Mouse (Mus musculus): ENCODE measurements around the gene Fkbp1a. TPM values are rescaled to one million over a fixed set of nuclear protein-coding genes. Genes with fewer than 3 reads are reported as not detected.

Gene Fkbp1a
- polyA plus RNA-seq, 1 experiment from 2014 or later, result 751 TPM

DNA sequence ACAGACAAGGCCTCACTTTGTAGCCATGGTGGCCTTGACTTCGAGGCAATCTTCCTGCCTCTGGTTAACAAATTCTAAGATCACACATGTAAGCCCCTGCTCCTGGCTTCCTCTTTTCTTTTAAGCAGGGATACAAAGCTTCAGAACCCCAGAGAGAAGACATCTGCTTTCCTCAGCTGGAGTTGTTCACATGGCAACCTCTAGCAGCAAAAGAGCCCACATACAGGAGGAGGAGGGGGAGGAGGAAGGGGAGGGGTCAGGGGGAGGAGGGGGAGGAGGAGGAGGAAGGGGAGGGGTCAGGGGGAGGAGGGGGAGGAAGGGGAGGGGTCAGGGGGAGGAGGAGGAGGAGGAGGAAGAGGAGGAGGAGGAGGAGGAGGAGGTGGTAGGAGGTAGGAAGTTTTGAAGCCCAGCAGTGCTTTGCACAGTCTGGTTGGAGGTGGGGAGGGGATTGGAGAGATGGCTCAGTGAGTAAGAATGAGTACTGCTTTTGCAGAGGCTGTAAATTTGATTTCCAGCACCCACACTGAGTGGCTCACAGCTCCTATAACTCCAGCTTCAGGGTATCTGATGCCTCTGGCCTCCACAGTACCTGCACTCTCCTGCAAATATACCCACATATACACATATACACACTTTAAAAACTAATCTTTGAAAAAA is 6.2 kb upstream of the Fkbp1a start:
- H3K36me3 ChIP-seq (ENCODE audit: control insufficient read depth, insufficient read depth, low read length), result no peaks in the 10 kb centered on the region
- H3K4me2 ChIP-seq (ENCODE audit: low read length), result no peak overlapping the region
- no peaks in the 10 kb centered on the region for H3K9me3 ChIP-seq (ENCODE audit: control insufficient read depth, low read length)
- 63% methylated on average over 1 of the region's 1 CpGs for WGBS
- H3K4me1 ChIP-seq (ENCODE audit: control insufficient read depth in 2 of 2, insufficient read depth in 2 of 2, low read length in 2 of 2), result peaks cover 0 to under 1% of the 10 kb centered on the region in 2 experiments; a peak in 1 of 4 replicates
- no peaks in the 10 kb centered on the region for H3K27me3 ChIP-seq (ENCODE audit: control insufficient read depth, insufficient read depth, low read length)
- H3K27ac ChIP-seq (replicated peaks in 1 of 2; ENCODE audit: control insufficient read depth in 1 of 2, insufficient read depth in 1 of 2, low read depth in 2 of 2, low read length in 2 of 2), result no peak overlapping the region
- ATAC-seq (ENCODE audit: insufficient number of reproducible peaks, insufficient read depth, low FRiP score, low read depth), result 0 out of 2 replicates have a peak, but pooled peaks have one; percentile 19
- no peak overlapping the region for H3K9ac ChIP-seq (ENCODE audit: low read length)
- no peak overlapping the region for H3K4me3 ChIP-seq (ENCODE audit: control insufficient read depth in 1 of 2, insufficient read depth in 1 of 2, low read depth in 1 of 2, low read length in 2 of 2)

DNA sequence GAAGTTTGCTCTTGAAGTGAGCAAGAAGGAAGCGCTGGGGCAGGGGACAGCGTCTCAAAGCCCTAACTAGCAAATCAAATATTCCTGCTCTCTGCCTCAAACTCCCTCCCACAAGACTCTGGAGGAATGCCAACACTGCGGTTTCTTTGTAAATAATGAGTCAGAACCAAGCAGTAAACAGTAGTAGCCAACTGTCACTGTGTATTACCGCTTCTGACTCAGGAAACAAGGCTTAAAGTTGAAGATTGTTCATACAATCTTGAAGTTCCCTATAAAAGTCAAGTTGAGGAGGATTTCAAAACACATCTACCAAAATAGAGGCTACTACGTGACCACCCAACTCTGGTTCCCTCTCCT is 5.7 kb upstream of the Fkbp1a start:
- Histone ChIP-seq H3K4me2 (ENCODE audit: low read length) (no peak overlapping the region), H3K4me1 (ENCODE audit: control insufficient read depth in 2 of 2, insufficient read depth in 2 of 2, low read length in 2 of 2) (peaks cover 0 to 3% of the 10 kb centered on the region in 2 experiments; a peak in 1 of 4 replicates), H3K27ac (replicated peaks in 1 of 2; ENCODE audit: control insufficient read depth in 1 of 2, insufficient read depth in 1 of 2, low read depth in 2 of 2, low read length in 2 of 2) (no peak overlapping the region), H3K9ac (ENCODE audit: low read length) (no peak overlapping the region), H3K36me3 (ENCODE audit: control insufficient read depth, insufficient read depth, low read length) (no peaks in the 10 kb centered on the region), H3K27me3 (ENCODE audit: control insufficient read depth, insufficient read depth, low read length) (no peaks in the 10 kb centered on the region), H3K4me3 (ENCODE audit: control insufficient read depth in 1 of 2, insufficient read depth in 1 of 2, low read depth in 1 of 2, low read length in 2 of 2) (no peak overlapping the region), H3K9me3 (ENCODE audit: control insufficient read depth, low read length) (no peaks in the 10 kb centered on the region)
- 59% methylated on average over 5 of the region's 5 CpGs for WGBS
- ATAC-seq (ENCODE audit: insufficient number of reproducible peaks, insufficient read depth, low FRiP score, low read depth), result no peak

DNA sequence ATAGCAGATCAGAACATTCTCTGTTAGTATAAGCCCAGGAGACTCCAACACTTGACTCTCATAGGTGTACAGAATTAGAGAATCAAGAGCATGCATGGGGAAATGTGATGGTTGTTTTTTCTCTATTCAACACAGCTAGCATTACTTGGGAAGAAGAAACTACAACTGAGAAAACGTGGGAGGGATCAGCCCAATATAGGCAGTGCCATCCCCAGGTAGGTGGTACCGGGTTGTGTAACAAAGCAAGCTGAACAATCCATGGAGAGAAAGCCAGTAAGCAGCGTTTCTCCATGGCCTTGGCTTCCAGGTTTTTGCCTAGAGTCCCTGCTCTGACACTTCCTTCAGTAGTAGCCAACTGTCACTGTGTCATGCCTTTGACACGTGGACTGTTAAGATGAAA is 3.6 kb upstream of the Fkbp1a start:
- Histone ChIP-seq H3K4me1 (ENCODE audit: control insufficient read depth in 2 of 2, insufficient read depth in 2 of 2, low read length in 2 of 2) (peaks cover 0 to 8% of the 10 kb centered on the region in 2 experiments; a peak in 2 of 4 replicates), H3K9me3 (ENCODE audit: control insufficient read depth, low read length) (no peaks in the 10 kb centered on the region), H3K27ac (replicated peaks in 1 of 2; ENCODE audit: control insufficient read depth in 1 of 2, insufficient read depth in 1 of 2, low read depth in 2 of 2, low read length in 2 of 2) (no peak overlapping the region), H3K4me2 (ENCODE audit: low read length) (no peak overlapping the region), H3K27me3 (ENCODE audit: control insufficient read depth, insufficient read depth, low read length) (no peaks in the 10 kb centered on the region), H3K36me3 (ENCODE audit: control insufficient read depth, insufficient read depth, low read length) (no peaks in the 10 kb centered on the region), H3K9ac (ENCODE audit: low read length) (no peak overlapping the region), H3K4me3 (ENCODE audit: control insufficient read depth in 1 of 2, insufficient read depth in 1 of 2, low read depth in 1 of 2, low read length in 2 of 2) (no peak overlapping the region)
- 58% methylated on average over 4 of the region's 4 CpGs for WGBS
- ATAC-seq (ENCODE audit: insufficient number of reproducible peaks, insufficient read depth, low FRiP score, low read depth), result no peak

DNA sequence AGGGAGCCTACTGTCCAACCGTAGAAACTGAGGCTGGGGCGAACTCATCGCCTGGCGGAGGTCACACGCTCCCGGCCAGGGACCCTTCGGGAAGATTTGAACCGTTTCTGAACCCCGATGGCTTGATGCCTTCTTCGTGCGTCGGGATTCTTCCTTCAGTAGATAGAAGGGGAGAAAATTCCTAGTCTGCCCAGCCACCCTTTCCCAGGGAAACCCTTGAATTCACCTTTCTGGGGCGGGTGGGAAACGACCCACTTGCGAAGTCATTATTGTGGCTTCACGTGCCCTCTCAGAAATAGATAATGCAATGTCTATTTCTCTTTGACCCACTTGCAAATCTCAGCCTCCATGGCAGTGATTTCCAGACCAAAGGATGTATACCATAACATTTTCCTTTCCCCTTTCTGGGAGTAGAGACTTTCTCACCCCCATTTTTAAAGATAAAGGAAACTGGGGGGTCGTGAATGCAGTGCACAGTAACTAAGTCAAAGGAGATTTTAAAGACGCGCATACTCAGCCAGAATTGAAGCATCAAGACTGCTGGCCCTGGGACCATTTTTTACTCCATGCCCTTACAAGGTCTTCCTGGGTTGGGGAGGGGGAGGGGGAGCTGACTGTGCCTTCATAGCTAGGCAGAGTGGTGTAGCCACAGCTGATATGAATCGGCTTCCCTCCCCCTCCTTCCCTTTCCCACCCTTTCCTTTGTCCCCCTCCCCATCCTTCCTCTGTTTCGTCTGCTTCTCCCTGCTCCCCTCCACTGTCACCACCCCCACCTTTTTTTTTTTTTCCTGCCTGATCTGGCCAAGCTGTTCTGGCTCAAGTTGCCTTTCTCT is 996 bp downstream of the Fkbp1a start:
- peak overlapping the region; percentile 98 for H3K9ac ChIP-seq (ENCODE audit: low read length)
- peaks cover 16 to 42% of the 10 kb centered on the region in 2 experiments for H3K4me1 ChIP-seq (ENCODE audit: control insufficient read depth in 2 of 2, insufficient read depth in 2 of 2, low read length in 2 of 2)
- H3K27me3 ChIP-seq (ENCODE audit: control insufficient read depth, insufficient read depth, low read length), result no peaks in the 10 kb centered on the region
- H3K4me3 ChIP-seq (ENCODE audit: control insufficient read depth in 1 of 2, insufficient read depth in 1 of 2, low read depth in 1 of 2, low read length in 2 of 2), result peak overlapping the region; percentile 88 to 99
- H3K9me3 ChIP-seq (ENCODE audit: control insufficient read depth, low read length), result no peaks in the 10 kb centered on the region
- peak overlapping the region; percentile 84 for H3K4me2 ChIP-seq (ENCODE audit: low read length)
- H3K27ac ChIP-seq (replicated peaks in 1 of 2; ENCODE audit: control insufficient read depth in 1 of 2, insufficient read depth in 1 of 2, low read depth in 2 of 2, low read length in 2 of 2), result peak overlapping the region; percentile 85 to 94
- ATAC-seq (ENCODE audit: insufficient number of reproducible peaks, insufficient read depth, low FRiP score, low read depth), result 0 out of 2 replicates have a peak, but pooled peaks have one; percentile 15
- H3K36me3 ChIP-seq (ENCODE audit: control insufficient read depth, insufficient read depth, low read length), result peaks cover 41% of the 10 kb centered on the region
- WGBS, result under 1% methylated on average over 21 of the region's 21 CpGs

DNA sequence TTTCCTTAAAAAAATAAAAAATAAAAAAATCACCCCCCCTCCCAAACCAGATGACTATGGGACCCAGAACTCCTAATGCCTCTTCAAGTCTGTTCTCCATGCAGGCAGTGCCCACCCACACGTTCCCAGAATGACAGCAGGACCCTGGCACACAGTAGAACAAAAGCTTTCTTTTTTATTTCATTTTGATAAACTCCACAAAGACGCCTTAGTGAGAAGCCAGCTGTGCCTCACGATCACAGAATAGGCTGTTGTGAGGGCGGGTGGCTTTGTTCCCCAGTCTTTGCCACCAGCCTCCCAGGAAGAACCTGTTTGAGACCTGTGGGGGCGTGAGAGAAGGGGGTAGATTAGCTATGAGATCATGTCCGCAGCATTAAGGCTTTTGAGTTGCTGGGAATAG is 2.4 kb downstream of the Fkbp1a start:
- H3K4me1 ChIP-seq (ENCODE audit: control insufficient read depth in 2 of 2, insufficient read depth in 2 of 2, low read length in 2 of 2), result peaks cover 22 to 54% of the 10 kb centered on the region in 2 experiments
- no peaks in the 10 kb centered on the region for H3K27me3 ChIP-seq (ENCODE audit: control insufficient read depth, insufficient read depth, low read length)
- WGBS, result 27% methylated on average over 6 of the region's 6 CpGs
- peaks cover 54% of the 10 kb centered on the region for H3K36me3 ChIP-seq (ENCODE audit: control insufficient read depth, insufficient read depth, low read length)
- peak overlapping the region; percentile 14 to 99; a peak in 3 of 4 replicates for H3K4me3 ChIP-seq (ENCODE audit: control insufficient read depth in 1 of 2, insufficient read depth in 1 of 2, low read depth in 1 of 2, low read length in 2 of 2)
- H3K4me2 ChIP-seq (ENCODE audit: low read length), result peak overlapping the region; percentile 84
- H3K9me3 ChIP-seq (ENCODE audit: control insufficient read depth, low read length), result no peaks in the 10 kb centered on the region
- H3K27ac ChIP-seq (replicated peaks in 1 of 2; ENCODE audit: control insufficient read depth in 1 of 2, insufficient read depth in 1 of 2, low read depth in 2 of 2, low read length in 2 of 2), result peak overlapping the region in 1 of 2 experiments; percentile 94; a peak in 1 of 4 replicates
- peak overlapping the region; percentile 98; the same call in 1 of the 2 replicates for H3K9ac ChIP-seq (ENCODE audit: low read length)
- ATAC-seq (ENCODE audit: insufficient number of reproducible peaks, insufficient read depth, low FRiP score, low read depth), result no peak

- H3K4me1 ChIP-seq (ENCODE audit: control insufficient read depth in 2 of 2, insufficient read depth in 2 of 2, low read length in 2 of 2), result peaks cover 32 to 68% of the 10 kb centered on the region in 2 experiments
- no peak overlapping the region for H3K4me2 ChIP-seq (ENCODE audit: low read length)
- no peak for ATAC-seq (ENCODE audit: insufficient number of reproducible peaks, insufficient read depth, low FRiP score, low read depth)
- H3K9ac ChIP-seq (ENCODE audit: low read length), result no peak overlapping the region
- peaks cover 73% of the 10 kb centered on the region for H3K36me3 ChIP-seq (ENCODE audit: control insufficient read depth, insufficient read depth, low read length)
- no peaks in the 10 kb centered on the region for H3K27me3 ChIP-seq (ENCODE audit: control insufficient read depth, insufficient read depth, low read length)
- no peak overlapping the region for H3K27ac ChIP-seq (replicated peaks in 1 of 2; ENCODE audit: control insufficient read depth in 1 of 2, insufficient read depth in 1 of 2, low read depth in 2 of 2, low read length in 2 of 2)
- no peaks in the 10 kb centered on the region for H3K9me3 ChIP-seq (ENCODE audit: control insufficient read depth, low read length)
- no peak overlapping the region for H3K4me3 ChIP-seq (ENCODE audit: control insufficient read depth in 1 of 2, insufficient read depth in 1 of 2, low read depth in 1 of 2, low read length in 2 of 2)
- WGBS, result 81% methylated on average over 4 of the region's 4 CpGs
Observed at GRCm38 (mm10) chr2:151546571-151546970, 4.3 kb downstream of the Fkbp1a start.

DNA sequence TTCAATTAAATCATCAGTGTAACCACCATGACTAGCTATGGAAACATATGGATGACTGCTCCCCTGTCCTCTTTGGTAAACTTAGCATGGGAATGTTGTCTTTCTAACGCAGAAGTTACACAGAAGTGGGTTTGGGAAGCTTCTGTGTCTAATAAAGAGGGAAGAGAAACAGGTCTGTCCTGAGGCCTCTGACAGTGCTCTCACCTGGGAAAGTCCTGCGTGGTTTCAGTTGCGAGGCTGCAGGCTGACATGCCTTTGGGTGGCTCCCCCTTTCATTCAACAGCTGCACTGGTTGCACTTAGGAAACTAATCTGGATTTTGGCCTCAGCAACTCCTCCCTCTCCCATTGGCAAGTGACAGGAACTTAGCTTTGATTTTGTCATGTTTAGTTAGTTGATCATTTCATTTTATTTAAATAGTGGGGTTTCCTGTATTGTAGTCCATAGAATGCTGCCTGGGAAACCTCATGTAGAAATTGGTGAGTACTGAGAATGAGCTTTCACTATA is 7.4 kb downstream of the Fkbp1a start:
- no peaks in the 10 kb centered on the region for H3K27me3 ChIP-seq (ENCODE audit: control insufficient read depth, insufficient read depth, low read length)
- peaks cover 95% of the 10 kb centered on the region for H3K36me3 ChIP-seq (ENCODE audit: control insufficient read depth, insufficient read depth, low read length)
- no peak for ATAC-seq (ENCODE audit: insufficient number of reproducible peaks, insufficient read depth, low FRiP score, low read depth)

More for the DNA sequence above, 7.4 kb downstream of the Fkbp1a start:
- H3K4me2 ChIP-seq (ENCODE audit: low read length), result no peak overlapping the region
- H3K9me3 ChIP-seq (ENCODE audit: control insufficient read depth, low read length), result no peaks in the 10 kb centered on the region
- 72% methylated on average over 3 of the region's 3 CpGs for WGBS
- H3K4me3 ChIP-seq (ENCODE audit: control insufficient read depth in 1 of 2, insufficient read depth in 1 of 2, low read depth in 1 of 2, low read length in 2 of 2), result no peak overlapping the region
- H3K9ac ChIP-seq (ENCODE audit: low read length), result no peak overlapping the region
- H3K4me1 ChIP-seq (ENCODE audit: control insufficient read depth in 2 of 2, insufficient read depth in 2 of 2, low read length in 2 of 2), result peaks cover 28 to 53% of the 10 kb centered on the region in 2 experiments
- H3K27ac ChIP-seq (replicated peaks in 1 of 2; ENCODE audit: control insufficient read depth in 1 of 2, insufficient read depth in 1 of 2, low read depth in 2 of 2, low read length in 2 of 2), result no peak overlapping the region

All from heart, embryonic 14.5 days (tissue).